Mouse (Mus musculus) spleen, adult 2 months (tissue): ENCODE results near the gene Med27.

Source experiments
- CTCF ChIP-seq: fragments of 200-500 bp; IDR thresholded peaks from 2 replicates; pipeline ENCODE4 v1.5.1; 2011; ENCODE audit warnings: mild to moderate bottlenecking, inconsistent platforms; ENCODE audit not compliant: insufficient read depth, insufficient read length, insufficient replicate concordance; ENCODE audit errors: extremely low read depth
- POLR2A ChIP-seq: fragments of 200-500 bp; IDR thresholded peaks from 2 replicates; pipeline ENCODE4 v1.6.1; 2011; ENCODE audit warnings: low read depth, low read length, inconsistent platforms

DNA sequence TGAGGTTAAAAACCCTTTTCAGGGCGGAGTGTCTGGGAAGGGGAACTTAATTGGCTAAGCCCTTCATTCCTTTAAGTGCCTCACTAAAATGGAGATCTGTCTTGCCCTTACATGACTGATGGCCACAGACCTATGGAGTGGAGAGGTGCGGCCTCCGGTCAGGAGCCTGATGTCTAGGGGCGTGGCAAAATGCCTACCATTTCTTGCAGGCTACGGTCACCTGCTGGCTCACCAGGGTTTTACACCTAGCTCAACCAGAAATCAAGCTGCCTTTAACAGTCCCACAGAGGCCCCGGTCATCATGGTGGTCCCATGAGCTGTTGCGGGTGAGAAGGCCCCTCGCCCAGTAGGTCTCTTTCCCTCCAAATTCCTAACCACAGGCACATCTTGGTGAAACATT lies 190.7 kb downstream of the Med27 start:
- TF ChIP-seq POLR2A = no peak
- no peak for TF ChIP-seq CTCF
